In genomic region chr10:105405856-105406527, GRCm38 (mm10) we compare ENCODE assay signal across 25 mouse cellular contexts.
"Had no signal": no experiment of that assay in that cellular context is flagged by ENCODE, and none has a peak within 500 bp of the region (broad histone marks: within the 10 kb centered on the region; RNA-seq: fewer than 3 reads in every experiment).

No protein-coding gene starts in this region.

- H3K36me3 ChIP-seq: heart, embryonic 13.5 days; heart, embryonic 15.5 days; hindbrain, embryonic 13.5 days; hindbrain, embryonic 15.5 days; kidney, embryonic 15.5 days; limb, embryonic 10.5 days had no signal

- H3K27me3 ChIP-seq: heart, embryonic 13.5 days; heart, embryonic 15.5 days; hindbrain, embryonic 13.5 days; hindbrain, embryonic 15.5 days; kidney, embryonic 15.5 days; limb, embryonic 12.5 days had no signal

- H3K4me2 ChIP-seq: heart, embryonic 11.5 days; heart, embryonic 13.5 days; heart, embryonic 15.5 days; hindbrain, embryonic 13.5 days; hindbrain, embryonic 15.5 days; kidney, embryonic 15.5 days; limb, embryonic 12.5 days had no signal

- H3K9ac ChIP-seq: forebrain, postnatal 0 days; heart, embryonic 13.5 days; heart, embryonic 15.5 days; hindbrain, embryonic 13.5 days; hindbrain, embryonic 15.5 days; kidney, embryonic 15.5 days; limb, embryonic 12.5 days had no signal

- H3K9me3 ChIP-seq: heart, embryonic 13.5 days; heart, embryonic 15.5 days; hindbrain, embryonic 13.5 days; hindbrain, embryonic 15.5 days; kidney, embryonic 15.5 days; limb, embryonic 10.5 days; limb, embryonic 12.5 days had no signal

- H3K4me1 ChIP-seq: kidney, embryonic 15.5 days; limb, embryonic 10.5 days; limb, embryonic 12.5 days had no signal

- H3K4me3 ChIP-seq: heart, adult 2 months; heart, embryonic 13.5 days; heart, embryonic 15.5 days; hindbrain, embryonic 13.5 days; hindbrain, embryonic 15.5 days; kidney, embryonic 15.5 days; layer of hippocampus, adult 2 months; left cerebral cortex, adult 2 months; limb, embryonic 10.5 days; limb, embryonic 12.5 days had no signal

- ATAC-seq: forebrain, postnatal 0 days; hindbrain, postnatal 0 days; intestine, embryonic 16.5 days had no signal

- H3K27ac ChIP-seq: heart, adult 2 months; heart, embryonic 13.5 days; heart, embryonic 15.5 days; hindbrain, embryonic 13.5 days; hindbrain, embryonic 15.5 days; hindbrain, postnatal 0 days; kidney, embryonic 15.5 days; kidney, postnatal 0 days; layer of hippocampus, adult 2 months; left cerebral cortex, adult 2 months; limb, embryonic 10.5 days; limb, embryonic 12.5 days had no signal

- DNase-seq: forebrain, postnatal 0 days; gastrocnemius, postnatal 14 days; gastrocnemius, postnatal 36 days; heart, adult 11 months; heart, adult 2 months; heart, postnatal 14 days; heart, postnatal 36 days; kidney, adult 11 months; kidney, adult 2 months; kidney, adult 9 months; kidney, postnatal 14 days; kidney, postnatal 36 days had no signal
